Mouse (Mus musculus) small intestine, adult 2 months (tissue): ENCODE data around the gene Stx11.

Experiments used
- CTCF ChIP-seq: fragments of 200-500 bp; IDR thresholded peaks from 2 replicates; pipeline ENCODE4 v1.5.1; 2012; ENCODE audit warnings: low read depth, mild to moderate bottlenecking, control low read depth, inconsistent platforms, low read length, moderate library complexity, mixed read lengths; ENCODE audit not compliant: insufficient replicate concordance, insufficient read length; ENCODE audit errors: extremely low read depth
- POLR2A ChIP-seq: fragments of 200-500 bp; IDR thresholded peaks from 2 replicates; pipeline ENCODE4 v1.6.1; 2012; ENCODE audit warnings: low read depth, mild to moderate bottlenecking, control low read depth, inconsistent platforms, low read length, moderate library complexity

- TF ChIP-seq POLR2A = no peak
- TF ChIP-seq CTCF = no peak
These were observed 54.2 kb downstream of the Stx11 start for GRCm38 (mm10) chr10:12909891-12910290.
